Mouse (Mus musculus) frontal cortex, postnatal 36 days (tissue): ENCODE results near the gene Suclg2.

Experiments
- DNase-seq, 2 experiments: peaks; one replicate each; pipeline ENCODE4 v3.0.0; 2022; ENCODE audit warnings: low spot score in 2 of 2

The Suclg2 gene

DNA sequence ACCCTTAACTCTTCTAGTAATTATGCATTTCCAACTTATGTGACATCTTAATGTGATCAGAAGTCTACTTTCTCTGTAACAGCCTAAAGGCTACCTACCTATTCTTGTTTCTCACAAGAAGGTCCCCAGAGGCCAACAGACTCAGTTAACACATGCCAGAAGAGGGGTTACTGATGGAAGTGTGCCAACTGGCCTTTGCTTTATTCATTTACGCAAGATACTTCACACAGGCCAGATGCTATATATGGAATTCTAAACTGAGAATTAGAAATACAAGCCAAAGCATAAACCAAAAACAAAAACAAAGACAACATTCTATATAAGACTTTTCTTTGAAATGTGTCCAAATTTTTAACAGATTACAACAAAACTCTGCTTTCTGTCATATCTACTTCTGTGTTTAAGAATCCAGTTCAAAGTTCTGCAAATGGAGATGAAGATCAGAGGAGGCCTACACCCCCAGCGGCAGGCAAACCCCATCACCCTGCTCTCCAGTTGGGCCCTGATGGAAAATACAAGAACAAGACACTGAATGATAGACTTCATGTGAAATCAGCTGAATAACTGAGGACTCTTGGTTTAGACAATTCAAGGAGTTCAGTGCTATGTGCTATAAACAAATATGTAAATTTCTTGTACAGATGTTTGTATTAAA lies 155.1 kb downstream of the Suclg2 start:
- no peak for DNase-seq

- DNase-seq, result peak in 1 of 2 experiments; percentile 9
Observed at GRCm38 (mm10) chr6:95556320-95556719, 162.3 kb downstream of the Suclg2 start.

GRCm38 (mm10) chr6:95552339-95552950 lies 166.2 kb downstream of the Suclg2 start:
- no peak for DNase-seq

GRCm38 (mm10) chr6:95551000-95551399 lies 167.6 kb downstream of the Suclg2 start:
- DNase-seq, result no peak

GRCm38 (mm10) chr6:95546189-95546832 lies 172.3 kb downstream of the Suclg2 start:
- DNase-seq, result no peak

GRCm38 (mm10) chr6:95545714-95546113 lies 172.9 kb downstream of the Suclg2 start:
- no peak for DNase-seq

- no peak for DNase-seq
Observed at GRCm38 (mm10) chr6:95545296-95545695, 173.3 kb downstream of the Suclg2 start.

GRCm38 (mm10) chr6:95535191-95535590 lies 183.4 kb downstream of the Suclg2 start:
- no peak for DNase-seq

DNA sequence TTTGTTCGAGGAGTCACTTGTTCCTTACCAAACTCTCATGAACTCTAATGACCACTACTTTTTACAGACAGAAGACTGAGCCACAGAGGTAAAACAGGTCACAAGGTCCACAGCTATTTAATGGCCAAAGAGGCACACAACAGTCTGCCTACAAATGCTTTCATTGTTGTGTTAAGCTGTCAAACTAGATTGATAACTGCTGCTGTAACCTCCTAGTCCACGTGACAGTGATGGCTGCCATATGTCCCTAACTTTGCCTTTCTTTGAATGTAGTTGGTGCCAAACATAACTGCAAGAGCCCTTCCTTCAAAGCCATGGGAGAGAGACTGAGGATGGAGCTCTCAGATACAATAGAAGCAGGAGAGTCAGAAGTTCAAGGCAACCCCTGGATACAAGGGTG lies 198.8 kb downstream of the Suclg2 start:
- no peak for DNase-seq

- DNase-seq, result no peak
Observed at GRCm38 (mm10) chr6:95518406-95518805, 200.2 kb downstream of the Suclg2 start.

- no peak for DNase-seq
Observed at GRCm38 (mm10) chr6:95515721-95516120, 202.9 kb downstream of the Suclg2 start.

GRCm38 (mm10) chr6:95514726-95515125 lies 203.9 kb downstream of the Suclg2 start:
- DNase-seq, result no peak

DNA sequence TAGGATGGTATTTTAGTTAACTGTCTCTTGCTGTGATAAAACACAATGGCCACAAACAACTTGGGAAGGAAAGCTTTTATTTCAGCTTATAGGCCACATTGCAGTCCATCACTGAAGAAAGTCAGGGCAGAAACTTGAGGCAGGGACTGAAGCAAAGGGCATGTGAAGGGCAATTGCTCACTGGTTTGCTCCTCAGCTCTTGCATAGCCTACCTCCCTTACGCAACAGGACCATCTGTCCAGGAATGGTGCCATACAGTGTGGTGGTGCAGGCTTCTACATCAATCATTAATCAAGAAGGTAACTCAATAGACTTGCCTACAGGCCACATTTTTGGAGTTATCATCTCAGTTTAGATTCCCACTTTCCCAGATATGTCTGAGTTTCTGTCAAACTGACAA lies 206.9 kb downstream of the Suclg2 start:
- no peak for DNase-seq

DNA sequence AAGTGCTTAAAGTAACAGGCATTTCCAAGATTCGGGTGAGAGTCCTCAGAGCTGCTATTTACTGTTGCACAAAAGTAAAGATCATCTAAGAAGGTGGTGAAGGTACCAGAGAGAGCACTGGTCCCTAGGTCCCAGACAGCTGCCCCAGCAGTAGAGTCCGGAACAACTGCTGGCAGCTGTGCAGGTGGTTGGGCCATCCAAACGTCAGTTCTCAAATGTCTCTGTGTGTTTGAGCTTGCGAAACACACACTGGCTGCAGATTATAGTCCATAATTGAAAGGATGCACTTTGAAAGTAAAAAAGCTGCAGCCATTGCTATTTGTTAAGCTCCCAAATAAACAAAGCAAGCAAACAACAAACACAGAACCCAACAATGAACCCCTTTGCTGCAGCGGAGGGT lies 217.8 kb downstream of the Suclg2 start:
- DNase-seq, result no peak

DNA sequence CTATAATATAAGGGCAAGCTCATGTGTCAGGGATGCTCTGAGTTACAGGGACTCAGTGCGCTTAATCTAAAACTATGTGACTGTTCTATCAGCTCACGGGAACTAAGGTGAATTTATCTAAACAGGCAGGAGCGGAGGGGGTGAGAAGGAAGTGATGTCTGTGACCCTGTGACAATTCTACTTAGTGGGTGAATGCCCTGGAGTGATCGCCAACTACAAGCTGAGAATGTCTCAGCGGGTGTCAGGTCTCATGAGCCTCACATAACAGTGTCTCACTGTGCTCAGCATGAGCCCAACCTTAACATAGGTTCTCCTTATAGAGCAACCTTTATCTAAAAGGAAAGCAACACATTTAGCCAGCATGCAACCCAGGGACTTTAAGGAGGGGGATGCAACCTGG lies 219.0 kb downstream of the Suclg2 start:
- DNase-seq, result no peak

GRCm38 (mm10) chr6:95492216-95492956 lies 226.2 kb downstream of the Suclg2 start:
- no peak for DNase-seq

GRCm38 (mm10) chr6:95491043-95491442 lies 227.6 kb downstream of the Suclg2 start:
- no peak for DNase-seq

DNA sequence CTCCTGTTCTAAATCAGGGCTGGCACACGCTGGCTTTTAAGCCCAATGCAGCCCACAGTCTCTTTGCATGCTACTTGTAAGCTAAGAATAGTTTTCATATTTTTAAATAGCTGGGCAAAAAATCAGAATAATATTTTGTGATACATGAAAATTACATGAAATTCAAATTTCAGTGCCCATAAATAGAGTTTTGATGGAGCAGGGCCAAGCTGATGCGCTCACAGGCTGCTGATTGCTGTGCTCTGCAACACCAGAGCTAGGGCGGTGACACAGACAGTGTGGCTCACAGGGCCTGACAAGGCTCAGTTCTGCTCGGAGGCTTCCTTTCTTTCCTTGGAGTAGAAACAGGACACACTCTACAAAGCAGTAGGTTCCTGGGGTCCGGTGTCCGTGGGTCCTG lies 232.8 kb downstream of the Suclg2 start:
- DNase-seq, result peak in 1 of 2 experiments; percentile 34

DNA sequence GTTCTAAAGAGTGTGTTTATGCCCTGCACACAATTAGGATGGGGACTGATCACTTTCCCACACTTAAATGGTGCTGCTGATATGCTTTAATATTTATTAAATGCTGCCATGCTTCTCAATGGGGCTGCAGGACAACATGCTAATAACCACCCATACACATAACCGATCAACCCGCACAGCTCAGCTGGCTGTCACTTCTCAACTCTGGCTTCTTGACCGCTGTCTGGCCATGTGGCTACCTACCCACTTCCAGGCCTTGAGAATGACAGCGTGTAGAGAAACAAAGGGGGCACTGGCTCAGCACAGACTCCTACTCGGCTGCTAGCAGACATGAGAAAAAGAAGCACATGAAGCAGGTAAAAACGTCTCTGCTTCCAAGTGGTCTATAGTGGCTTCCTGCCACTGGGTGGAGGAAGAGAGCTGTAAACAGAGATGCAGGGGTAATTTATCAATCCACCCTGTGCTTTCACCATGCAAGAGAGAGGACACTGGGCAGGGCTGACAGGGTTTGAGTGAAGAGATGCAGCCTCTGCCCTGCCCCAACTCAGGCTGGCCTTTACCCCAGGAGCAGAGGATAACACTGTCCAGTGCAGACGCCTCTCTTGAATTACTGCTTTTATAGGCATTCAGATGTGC lies 234.3 kb downstream of the Suclg2 start:
- peak; percentile 44 to 75 for DNase-seq

GRCm38 (mm10) chr6:95483686-95484085 lies 234.9 kb downstream of the Suclg2 start:
- DNase-seq, result no peak

- no peak for DNase-seq
Observed at GRCm38 (mm10) chr6:95483127-95483526, 235.5 kb downstream of the Suclg2 start.

DNA sequence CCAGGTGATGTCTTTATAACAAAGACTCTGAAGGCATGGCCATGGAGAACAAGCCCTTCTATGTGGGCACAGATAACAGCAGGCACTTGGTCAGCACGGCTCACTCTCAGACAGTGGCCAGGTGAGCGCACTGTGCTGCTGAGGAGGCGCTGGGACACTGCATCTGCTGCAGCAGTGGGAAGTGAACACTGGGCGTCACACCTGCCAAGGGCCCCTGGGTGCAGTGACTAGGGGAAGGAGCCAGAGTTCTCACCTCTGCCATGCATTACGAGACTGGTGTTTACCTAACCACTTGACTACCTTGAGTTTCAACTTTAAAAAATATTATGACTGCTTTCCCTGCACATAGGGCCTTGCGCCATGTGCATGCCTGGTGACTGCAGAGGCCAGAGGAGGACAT lies 238.8 kb downstream of the Suclg2 start:
- no peak for DNase-seq
